Mouse (Mus musculus) c-Kit-negative CD71-positive TER-119-positive erythroid progenitor cells, embryonic 14.5 days (primary cell): ENCODE measurements around the gene Ano8.

Source experiments
- DNase-seq: peaks from one replicate; pipeline ENCODE4 v3.0.0-alpha.2; 2013; ENCODE audit warnings: low read depth, low spot score

The Ano8 gene

DNA sequence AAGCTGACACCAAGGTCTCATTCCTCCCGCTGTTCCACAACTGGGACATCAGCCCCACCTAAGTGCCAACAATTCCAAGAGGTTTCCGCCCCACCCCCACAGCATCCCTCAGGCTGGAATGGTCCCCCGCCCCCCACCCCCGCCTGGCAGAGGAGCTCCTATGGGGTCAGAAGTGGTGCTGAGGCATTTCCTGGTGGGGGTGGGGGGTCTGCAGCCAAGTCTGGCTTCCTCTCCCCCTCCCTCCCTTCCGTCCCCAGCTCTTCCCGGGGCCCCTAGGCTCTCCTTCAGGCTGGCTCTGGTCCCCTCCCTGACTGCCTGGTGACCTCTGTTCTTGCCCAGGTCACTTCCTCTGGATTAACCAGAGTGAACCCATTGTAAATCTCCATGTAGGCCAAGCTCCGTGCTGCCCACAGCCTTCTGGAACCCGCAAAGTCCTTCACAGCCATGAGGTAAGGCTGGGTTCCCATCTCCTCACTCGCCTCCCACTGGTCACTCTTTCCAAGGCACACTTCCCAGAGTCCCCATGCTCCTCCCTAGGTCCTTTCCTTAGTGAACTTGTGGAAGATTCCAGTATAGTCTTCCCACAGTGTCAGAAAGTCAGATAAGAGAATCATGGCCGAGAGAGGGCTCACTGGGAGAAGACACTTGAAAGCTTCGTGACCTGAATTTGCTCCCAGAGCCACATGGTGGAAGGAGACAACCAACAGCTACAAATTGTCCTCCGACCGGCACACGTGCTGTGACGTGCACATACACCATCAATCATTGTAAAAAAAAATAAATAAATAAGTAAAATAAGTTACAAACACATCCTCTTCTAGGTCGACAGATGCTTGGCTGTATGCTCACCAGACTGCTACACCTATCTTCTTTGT lies 13.3 kb upstream of the Ano8 start:
- DNase-seq = no peak

DNA sequence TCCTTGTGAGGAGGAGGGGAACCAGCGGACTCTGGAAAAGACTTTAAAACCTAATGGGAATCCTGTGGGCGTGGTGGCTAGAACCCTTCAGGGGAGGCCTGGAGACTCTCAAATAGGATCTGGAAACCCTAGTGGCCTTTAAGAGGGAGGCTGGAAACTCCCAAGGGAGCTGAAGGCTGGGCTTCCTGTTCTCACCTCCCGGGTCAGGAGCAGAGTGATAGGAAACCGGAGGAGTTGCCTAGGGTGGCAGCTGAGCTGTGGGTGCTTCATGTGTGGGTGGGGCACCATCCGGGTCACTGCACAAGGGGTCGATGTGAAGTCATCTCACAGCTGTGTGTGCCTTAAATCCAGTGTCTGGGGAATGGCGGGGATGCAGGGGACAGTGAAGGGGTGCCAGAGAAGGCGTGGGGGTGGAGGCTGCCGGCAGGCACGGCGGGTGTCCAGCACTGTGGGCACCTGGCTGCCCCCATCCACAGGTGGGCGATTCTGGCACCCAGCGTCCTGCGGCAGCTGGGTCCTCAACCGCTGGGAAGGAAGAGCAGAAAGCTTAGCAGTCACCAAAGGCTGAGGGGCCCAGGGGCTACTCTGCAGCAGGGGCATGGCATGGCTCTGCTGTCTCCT lies 12.2 kb upstream of the Ano8 start:
- no peak for DNase-seq

DNA sequence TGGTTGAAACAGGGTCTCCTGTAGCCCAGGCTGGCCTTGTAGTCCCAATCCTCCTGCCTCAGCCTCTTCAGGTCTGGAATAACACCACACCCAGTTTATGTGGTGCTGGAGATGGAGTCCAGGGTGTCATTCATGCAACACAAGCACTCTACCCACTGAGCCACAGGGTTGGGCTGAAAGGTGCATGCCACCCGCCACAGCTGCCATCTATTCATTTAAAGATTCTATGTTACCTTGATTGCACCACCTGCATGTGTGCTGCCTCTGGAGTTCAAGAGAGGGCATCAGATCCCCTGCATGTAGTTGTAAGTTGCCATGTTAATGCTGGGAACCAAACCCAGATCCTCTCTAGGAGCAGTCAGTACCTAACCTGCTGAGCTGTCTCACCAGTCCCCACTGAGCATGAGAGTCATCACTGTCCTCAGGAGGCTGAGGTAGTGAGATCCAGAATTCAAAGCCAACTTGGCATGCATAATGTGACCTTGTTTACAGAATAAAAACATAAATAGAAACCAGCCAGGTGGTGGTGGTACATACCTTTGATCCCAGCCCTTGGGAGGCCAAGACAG lies 11.4 kb upstream of the Ano8 start:
- DNase-seq = no peak

DNA sequence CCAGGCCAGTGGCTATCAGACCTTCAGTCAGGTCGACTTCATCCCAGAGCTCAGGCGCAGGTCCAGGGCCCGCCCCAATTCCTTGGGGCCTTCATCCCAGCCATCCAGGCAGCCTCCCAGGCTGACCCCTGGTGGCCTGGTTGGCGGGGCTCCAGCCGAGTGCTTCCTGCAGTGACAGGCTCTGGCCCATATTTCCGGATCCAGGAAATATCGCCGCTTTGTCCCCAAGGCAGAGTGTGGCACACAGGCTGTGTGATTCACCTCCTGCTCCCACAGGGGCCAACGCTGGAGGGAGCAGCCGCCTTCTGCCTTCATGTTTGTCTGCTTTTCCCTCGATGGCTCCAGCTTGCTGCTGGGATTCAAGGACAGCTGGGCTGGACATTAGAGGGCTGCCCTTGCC lies 10.7 kb upstream of the Ano8 start:
- no peak for DNase-seq

DNA sequence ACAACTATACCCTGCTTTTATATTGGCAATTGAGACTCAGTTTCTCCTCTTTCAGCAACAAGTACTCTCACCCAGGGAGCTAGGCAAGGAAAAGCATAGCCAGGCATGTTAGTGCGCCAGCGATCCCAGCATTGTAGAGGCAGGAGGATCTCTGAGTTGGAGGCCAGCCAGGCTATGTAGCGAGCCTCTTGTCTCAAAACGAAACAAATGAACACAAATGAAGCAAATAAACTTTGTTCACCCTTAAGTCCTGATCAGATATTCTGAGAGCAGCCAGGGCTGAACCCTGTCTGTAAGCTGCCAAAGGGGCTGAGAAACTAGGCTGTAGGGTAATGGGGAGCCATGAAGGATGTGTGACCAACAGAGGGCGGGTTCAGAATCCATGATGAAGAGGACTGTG lies 10.0 kb upstream of the Ano8 start:
- no peak for DNase-seq

DNA sequence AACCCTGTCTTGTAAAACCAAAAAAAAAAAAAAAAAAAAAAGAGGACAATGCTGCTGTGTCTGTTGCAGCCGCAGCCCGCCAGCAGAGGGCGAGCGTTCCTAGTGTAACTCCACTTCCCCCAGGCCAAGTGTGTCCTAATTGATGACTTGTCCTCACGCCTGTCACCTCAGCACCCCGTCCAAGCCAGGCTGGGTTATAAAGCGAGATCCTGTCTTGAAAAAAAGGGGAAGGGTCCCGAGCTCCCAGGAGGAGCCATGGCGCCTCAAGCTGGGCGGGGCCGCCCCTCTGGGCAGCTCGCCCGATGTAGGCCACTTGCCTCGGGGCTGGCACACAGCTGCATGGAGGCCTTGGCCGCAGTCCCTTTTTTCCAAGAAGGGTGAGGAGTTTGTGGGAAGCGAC lies 9.3 kb upstream of the Ano8 start:
- DNase-seq = no peak

DNA sequence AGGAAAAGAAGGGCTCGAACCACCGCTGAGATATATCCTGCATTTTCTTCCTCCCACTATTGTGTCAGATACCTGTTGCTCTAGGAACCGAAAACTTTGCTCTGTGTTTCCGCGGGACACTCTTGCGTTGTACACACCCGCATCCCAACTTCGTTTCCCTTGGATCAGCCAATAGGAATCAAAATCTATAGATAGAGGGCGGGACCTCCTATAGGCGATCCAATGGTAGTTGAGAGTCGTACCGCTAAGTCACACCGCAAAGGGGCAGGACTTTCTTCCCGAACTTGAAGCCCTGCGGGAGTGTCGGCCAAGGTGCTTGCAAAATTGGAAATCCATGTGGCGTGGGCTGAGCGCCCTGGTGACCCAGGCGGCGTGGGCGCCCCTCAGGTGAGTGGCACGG lies 2.7 kb upstream of the Ano8 start:
- peak; percentile 92 for DNase-seq

DNA sequence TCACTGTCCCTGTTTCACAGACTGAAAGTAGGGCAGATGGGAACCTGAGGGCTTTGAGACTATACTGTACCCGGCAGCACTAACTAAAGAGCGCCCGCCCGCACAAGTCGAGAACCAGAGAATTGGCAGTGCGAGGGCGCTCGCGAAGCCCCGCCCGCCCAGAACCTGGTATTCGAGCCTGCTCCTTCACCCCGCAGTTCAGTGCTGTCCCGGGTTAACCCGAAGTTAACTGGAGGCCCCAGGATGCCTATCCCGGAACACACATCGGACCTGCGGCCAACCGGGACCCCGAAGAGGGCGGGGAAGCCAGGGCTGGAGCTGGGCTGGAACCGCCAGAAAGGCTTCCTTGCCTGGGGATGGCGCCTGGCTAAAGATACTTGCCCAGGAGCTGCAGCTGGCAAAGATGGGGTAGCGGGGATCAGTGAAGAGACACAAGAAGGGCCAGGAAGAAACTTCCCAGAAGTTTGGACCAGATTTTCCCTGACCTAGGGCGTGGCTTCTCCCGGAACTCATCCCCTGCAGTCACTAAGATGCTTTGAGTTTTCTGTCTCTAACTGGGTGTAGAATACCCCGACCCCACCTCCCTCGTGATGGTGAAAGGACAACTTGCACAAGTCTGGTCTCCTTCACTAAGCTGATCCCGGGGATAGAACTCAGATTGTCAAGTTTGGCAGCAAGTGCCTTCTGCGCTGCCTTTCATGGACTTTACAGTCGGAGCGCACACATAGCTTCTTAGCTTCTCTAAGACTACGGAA lies 2.1 kb upstream of the Ano8 start, which contains the start of gene Gtpbp3:
TSS of gene Gtpbp3 (plus strand) at position 413 of the 755 bp plus-strand sequence.
- DNase-seq = no peak

DNA sequence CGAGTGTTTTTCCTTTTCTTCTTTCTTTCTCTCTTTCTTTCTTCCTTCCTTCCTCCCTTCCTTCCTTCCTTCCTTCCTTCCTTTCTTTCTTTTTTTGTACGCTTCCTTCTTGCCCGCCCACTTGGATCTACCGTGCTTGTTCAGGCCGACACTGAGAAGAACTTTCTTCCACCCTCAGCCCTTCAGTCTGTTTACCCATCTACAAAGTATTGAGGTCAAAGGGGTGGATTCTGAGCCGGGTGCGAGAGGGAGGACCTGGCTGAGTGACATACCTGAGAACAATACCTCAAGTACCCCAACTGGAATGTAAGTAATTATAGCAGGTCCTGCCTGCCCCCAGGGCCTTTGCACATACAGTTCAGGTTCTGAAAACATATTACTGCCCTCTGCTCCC lies 370 bp upstream of the Ano8 start:
- DNase-seq = no peak

DNA sequence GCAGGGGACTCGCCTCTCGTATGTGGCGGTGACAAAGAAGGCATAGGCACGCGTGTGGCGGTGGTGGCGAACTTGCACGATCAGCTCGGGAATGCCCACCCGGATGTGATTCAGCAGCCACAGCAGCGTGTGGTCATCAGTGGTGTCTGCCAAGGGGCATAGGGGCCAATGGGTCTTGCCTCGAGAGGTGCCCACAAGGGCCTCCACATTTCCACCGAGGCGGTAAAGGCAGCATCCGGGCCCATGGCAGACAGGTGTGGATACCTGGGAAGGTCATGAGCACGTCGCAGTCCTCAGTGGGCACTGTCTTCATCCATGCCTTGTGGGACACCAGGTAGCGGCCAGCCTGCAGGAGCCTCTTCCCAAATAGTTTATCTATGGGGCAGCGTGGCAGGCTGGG lies 1.0 kb downstream of the Ano8 start:
- no peak for DNase-seq

DNA sequence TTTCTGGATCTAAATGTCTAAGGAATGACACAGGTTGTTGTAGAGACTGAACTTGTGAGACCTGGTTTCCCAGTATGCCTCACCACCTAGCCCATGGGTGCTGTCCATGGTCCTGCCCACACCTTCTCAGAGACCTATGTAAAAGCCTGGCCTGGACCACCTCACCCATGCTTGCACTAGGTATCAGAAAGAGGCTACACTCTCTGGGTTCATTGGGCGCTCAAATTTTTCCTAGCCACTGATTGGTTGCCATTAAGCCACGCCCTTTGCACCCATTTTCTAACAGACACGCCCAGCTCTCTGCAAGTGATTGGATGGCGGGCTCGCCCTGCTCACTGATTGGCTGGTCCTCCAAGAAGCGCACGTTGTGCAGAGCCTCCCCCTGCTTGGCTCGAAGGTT lies 1.8 kb downstream of the Ano8 start:
- DNase-seq = no peak

DNA sequence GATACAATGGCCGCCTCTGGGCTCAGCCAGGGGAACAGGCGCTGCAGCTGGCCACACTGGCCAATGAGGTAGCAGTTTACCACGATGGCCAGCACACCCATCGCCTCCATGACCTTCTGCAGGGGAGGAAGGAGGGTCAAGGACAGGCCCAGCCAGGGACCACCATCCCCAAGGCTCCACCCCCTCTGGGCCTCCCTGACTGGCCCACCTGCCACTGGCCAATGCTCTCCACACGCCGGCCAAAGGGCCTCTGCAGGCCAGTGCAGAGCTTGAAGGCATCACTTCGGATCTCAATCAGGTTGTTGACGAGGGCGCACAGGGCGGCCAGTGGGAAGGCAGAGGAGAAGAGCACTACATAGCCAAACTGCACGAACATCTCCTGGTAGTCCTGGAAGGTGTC lies 6.8 kb downstream of the Ano8 start:
- DNase-seq = no peak

DNA sequence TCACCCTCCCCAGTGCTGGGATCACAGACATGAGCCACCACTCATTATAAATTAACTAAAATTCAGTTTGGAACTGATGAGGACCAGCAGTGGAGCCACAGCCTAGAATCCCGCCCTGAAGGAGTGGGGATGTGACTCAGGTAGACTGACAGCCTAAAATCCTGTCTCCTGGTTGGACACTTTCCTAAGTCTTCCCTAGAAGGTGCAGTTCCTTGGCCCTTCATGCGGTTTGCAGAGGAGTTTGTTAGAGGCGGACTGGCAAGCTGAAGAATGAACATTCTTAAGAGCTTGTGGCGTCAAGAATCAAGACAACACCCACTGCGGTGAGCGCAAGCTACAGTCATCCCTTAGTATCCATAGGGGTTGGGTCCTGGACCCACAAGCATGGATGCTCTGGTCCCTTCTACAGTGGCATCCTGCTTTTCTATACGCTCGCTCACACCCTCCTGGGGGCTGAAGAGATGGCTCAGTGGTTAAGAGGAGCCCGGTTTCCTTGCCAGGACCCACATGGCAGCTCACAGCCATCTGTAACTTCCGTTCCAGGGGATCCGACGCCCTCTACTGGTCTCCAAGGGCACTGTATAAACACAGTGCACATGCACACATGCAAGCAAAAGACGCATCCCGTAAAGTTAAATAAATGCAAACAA lies 8.4 kb downstream of the Ano8 start:
- no peak for DNase-seq

DNA sequence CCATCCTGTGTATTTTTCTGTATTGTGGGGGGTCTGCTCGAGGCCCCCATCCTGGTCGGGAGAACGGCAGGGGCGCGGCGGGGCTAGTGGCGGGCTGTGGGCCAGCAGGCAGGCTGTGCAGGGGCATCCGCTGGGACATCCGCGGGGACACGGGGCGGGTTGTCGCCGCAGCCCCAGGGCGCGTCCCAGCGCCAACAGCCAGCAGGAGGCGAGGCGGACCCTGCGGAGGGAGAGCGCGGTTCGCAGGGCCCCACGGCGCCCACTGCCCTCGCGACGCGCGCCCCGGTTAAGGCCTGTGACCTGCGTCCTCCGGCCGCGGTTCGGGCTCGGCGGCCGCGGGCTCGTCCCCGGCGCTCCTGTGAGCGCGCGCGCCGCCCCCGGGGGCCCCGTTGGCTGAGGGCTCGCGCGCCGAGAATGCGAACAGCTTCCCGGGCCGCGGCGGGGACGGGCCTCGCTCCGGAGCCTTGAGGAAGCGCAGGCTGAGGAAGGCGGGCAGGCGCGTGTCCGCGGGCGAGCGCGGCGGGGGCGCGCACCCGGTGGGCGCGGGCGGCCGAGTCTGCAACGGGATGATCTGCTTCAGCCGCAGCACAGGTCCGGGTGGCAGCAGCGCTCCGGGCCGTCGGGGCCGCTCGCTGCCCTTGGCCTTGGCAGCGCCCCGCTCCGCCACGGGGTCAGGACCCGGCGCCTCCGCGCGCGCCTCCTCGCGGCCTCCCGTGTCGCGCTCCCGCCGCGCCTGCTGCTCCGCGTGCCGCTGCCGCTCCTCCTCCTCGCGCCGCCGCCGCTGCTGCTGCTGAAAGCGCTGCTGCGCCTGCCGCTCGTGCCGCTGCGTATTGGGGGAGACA lies 9.4 kb downstream of the Ano8 start:
- DNase-seq = no peak

DNA sequence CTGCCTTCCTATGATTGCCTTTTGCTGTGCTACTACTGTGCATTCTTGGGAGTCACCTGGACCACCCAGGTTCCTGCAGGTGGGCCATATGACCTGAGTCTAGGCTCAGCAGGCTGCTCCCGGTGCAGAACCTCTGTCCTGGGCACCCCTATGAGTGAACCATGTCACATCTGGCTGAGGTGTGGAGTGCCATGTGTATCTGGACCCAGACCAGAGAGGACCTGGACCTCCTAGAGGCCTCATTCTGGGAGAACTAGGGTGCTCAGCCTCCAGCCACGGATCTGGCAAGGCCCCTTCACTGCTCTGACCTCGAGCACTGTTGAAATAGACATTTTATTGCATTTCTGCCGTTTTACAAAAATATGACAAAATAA lies 10.1 kb downstream of the Ano8 start:
- no peak for DNase-seq

DNA sequence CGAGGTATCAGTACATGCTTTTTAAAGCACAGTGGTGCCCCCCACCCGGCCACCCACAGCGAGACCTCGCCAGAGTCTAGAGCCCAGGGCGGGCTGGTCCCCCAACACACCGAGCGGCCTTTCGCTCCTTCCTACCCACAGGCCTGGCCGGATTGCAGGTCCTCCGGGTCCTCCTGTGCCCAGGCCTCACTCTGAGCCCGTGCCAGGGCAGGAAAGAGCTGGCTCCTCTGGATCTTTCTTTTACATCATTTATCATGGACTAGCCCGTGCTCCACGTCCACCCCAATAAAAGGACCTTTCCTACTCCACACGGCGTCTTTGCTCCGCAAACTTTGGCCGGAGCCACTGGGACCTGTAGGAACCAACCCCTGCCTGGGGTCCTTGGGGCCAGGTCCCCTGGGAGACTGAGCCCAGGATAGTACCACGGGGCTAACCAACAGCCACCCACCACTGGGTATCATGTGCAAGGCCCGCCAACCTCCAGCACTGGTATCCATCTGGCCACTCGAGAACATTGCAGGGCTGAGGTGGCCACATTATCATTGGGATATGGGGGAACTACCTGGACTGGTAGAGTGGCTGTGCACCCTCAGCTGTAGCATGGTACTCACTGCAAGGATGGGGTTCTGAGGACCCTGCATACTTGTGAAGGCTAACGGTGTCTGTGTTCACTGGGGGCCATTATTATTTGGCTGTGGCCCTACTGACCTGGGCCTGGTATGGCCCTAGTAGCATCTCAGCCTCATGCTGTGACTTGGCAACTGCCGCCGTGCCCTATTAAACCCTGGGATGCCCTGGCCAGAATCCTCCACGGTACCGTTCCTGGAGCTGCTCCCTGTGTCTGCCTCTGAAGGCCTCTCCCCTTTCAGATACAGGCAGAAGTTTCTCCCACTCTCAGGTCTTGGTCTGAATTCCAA lies 10.7 kb downstream of the Ano8 start:
- DNase-seq = no peak

DNA sequence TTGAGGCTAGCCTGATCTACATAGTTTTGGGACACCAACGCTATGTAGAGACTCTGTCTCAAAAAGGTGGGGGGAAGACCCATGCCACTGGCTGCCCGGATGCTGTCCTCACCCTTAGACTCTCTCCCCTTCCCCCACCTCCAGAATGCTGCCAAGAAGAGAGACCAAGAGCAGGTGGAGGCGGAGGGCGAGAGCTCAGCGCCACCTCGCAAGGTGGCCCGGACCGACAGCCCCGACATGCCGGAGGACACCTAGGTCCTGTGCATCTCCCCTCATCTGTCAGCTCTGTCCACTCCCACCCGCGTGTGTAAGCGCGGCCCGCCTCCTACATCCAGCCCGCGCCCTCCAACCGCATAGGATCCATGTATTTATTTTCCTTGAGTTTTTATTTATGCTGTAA lies 11.4 kb downstream of the Ano8 start:
- DNase-seq = no peak

DNA sequence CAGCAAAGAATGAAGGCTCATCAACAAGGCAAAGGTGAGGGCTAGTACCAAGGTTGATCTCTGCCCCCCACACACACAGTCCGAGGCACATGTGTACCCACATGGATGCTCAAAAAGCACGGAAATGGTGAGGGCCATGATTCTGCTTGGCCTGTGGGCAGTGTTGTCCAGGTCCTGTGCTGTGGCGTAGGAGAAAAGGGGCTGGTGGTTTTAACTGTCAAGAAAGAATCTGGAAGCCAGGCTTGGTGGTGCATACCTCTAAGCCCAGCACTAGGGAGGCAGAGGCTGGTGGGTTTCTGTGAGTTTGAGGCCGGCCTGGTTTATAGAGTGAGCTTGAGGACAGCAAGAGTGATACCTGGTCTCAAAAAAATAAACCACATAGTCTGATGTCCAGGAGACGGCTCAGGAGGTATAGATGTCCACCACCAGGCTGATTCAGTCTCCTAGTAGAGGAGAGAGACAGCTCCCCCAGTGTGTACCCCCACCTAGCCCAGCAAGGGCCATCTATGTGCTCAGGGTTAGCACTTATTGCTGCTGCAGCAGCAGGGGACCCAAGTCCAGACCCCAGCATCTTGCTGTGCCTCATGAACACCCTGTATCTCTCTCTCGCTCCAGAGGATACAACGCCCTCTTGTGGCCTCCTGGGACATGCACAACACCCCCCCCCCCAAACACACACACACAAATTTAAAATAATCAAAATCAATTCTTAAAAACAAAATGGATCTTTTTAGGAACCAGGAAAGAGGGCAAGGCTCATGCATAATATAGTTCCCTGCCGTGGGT lies 13.0 kb downstream of the Ano8 start:
- DNase-seq = no peak

DNA sequence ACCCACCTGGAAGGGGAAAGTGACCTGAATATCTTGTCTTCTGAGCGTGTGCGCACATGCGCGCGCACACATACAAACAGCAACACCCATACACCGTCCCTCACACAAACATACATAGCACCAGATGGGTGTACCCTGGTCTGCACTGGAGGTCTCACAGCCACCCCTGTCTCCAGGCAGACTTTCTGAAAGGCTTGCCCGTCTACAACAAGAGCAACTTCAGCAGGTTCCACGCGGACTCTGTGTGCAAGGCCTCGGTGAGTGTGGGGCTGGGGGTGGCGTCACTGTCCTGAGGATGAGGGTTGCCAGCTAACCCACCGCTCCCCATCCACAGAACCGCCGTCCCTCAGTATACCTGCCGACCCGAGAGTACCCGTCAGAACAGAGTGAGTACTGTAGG lies 13.9 kb downstream of the Ano8 start:
- no peak for DNase-seq
